Mouse (Mus musculus): ENCODE measurements around the gene Unc45b. TPM values are rescaled to one million over a fixed set of nuclear protein-coding genes. Genes with fewer than 3 reads are reported as not detected.
"Not testable (repeated sequence)": the region's sequence is repeated elsewhere in the genome, so short reads cannot be mapped to it uniquely, and the experiment has no call there.

Gene Unc45b
- polyA plus RNA-seq, 2 experiments: 17.8 to 24.7 TPM

- Histone ChIP-seq H3K9me3 (ENCODE audit: control insufficient read depth, low read length) (no peaks in the 10 kb centered on the region), H3K36me3 (ENCODE audit: control insufficient read depth, insufficient read depth, low read length) (no peaks in the 10 kb centered on the region), H3K4me2 (replicated peaks; ENCODE audit: low read depth, low read length, severe bottlenecking) (no peak overlapping the region), H3K4me3 (replicated peaks; ENCODE audit: low read length) (no peak overlapping the region), H3K9ac (ENCODE audit: low read depth, low read length, severe bottlenecking) (no peak overlapping the region), H3K4me1 (ENCODE audit: control insufficient read depth, insufficient read depth, low read length) (no peaks in the 10 kb centered on the region), H3K27me3 (ENCODE audit: control insufficient read depth, insufficient read depth, low read length) (no peaks in the 10 kb centered on the region), H3K27ac (replicated peaks; ENCODE audit: low read depth, low read length) (no peak overlapping the region)
- ATAC-seq (ENCODE audit: low FRiP score, low read depth) (no peak), DNase-seq (ENCODE audit: low spot score) (no peak)
- WGBS: 50% methylated on average over 2 of the region's 2 CpGs
- TF ChIP-seq POLR2A (IDR thresholded peaks at IDR 0.05; ENCODE audit: borderline replicate concordance, extremely low read depth, insufficient read depth, insufficient read length): no peak
These were observed 51.4 kb downstream of the Unc45b start for GRCm38 (mm10) chr11:82961743-82962142.

- Histone ChIP-seq H3K9me3 (ENCODE audit: control insufficient read depth, low read length) (no peaks in the 10 kb centered on the region), H3K27ac (replicated peaks; ENCODE audit: low read depth, low read length) (no peak overlapping the region), H3K36me3 (ENCODE audit: control insufficient read depth, insufficient read depth, low read length) (no peaks in the 10 kb centered on the region), H3K4me1 (ENCODE audit: control insufficient read depth, insufficient read depth, low read length) (no peaks in the 10 kb centered on the region), H3K9ac (ENCODE audit: low read depth, low read length, severe bottlenecking) (no peak overlapping the region), H3K4me2 (replicated peaks; ENCODE audit: low read depth, low read length, severe bottlenecking) (no peak overlapping the region), H3K4me3 (replicated peaks; ENCODE audit: low read length) (no peak overlapping the region), H3K27me3 (ENCODE audit: control insufficient read depth, insufficient read depth, low read length) (no peaks in the 10 kb centered on the region)
- ATAC-seq (ENCODE audit: low FRiP score, low read depth): no peak
- WGBS: 85% methylated on average over 8 of the region's 8 CpGs
- no peak for DNase-seq (ENCODE audit: low spot score)
- TF ChIP-seq POLR2A (IDR thresholded peaks at IDR 0.05; ENCODE audit: borderline replicate concordance, extremely low read depth, insufficient read depth, insufficient read length): no peak
These were observed 51.9 kb downstream of the Unc45b start for GRCm38 (mm10) chr11:82962215-82962614.

GRCm38 (mm10) chr11:82970712-82971589 is 60.6 kb downstream of the Unc45b start:
- H3K36me3 ChIP-seq (ENCODE audit: control insufficient read depth, insufficient read depth, low read length): no peaks in the 10 kb centered on the region
- peak overlapping the region; percentile 43 for H3K4me2 ChIP-seq (replicated peaks; ENCODE audit: low read depth, low read length, severe bottlenecking)
- whole genome bisulfite sequencing: 8% methylated on average over 31 of the region's 31 CpGs
- H3K27me3 ChIP-seq (ENCODE audit: control insufficient read depth, insufficient read depth, low read length): no peaks in the 10 kb centered on the region
- DNase-seq (ENCODE audit: low spot score) (peak; percentile 63), ATAC-seq (ENCODE audit: low FRiP score, low read depth) (peak; percentile 70; the same call in 1 of the 2 replicates)
- peaks cover 17% of the 10 kb centered on the region; the same call in 1 of the 2 replicates for H3K4me1 ChIP-seq (ENCODE audit: control insufficient read depth, insufficient read depth, low read length)
- H3K4me3 ChIP-seq (replicated peaks; ENCODE audit: low read length): peak overlapping the region; percentile 15
- H3K9me3 ChIP-seq (ENCODE audit: control insufficient read depth, low read length): no peaks in the 10 kb centered on the region
- H3K9ac ChIP-seq (ENCODE audit: low read depth, low read length, severe bottlenecking): peak overlapping the region; percentile 41
- no peak for TF ChIP-seq POLR2A (IDR thresholded peaks at IDR 0.05; ENCODE audit: borderline replicate concordance, extremely low read depth, insufficient read depth, insufficient read length)
- no peak overlapping the region for H3K27ac ChIP-seq (replicated peaks; ENCODE audit: low read depth, low read length)

- Histone ChIP-seq H3K4me2 (replicated peaks; ENCODE audit: low read depth, low read length, severe bottlenecking) (peak overlapping the region; percentile 43), H3K4me3 (replicated peaks; ENCODE audit: low read length) (no peak overlapping the region; the same call in 1 of the 2 replicates), H3K27ac (replicated peaks; ENCODE audit: low read depth, low read length) (no peak overlapping the region), H3K27me3 (ENCODE audit: control insufficient read depth, insufficient read depth, low read length) (no peaks in the 10 kb centered on the region), H3K4me1 (ENCODE audit: control insufficient read depth, insufficient read depth, low read length) (peaks cover 17% of the 10 kb centered on the region; the same call in 1 of the 2 replicates), H3K9ac (ENCODE audit: low read depth, low read length, severe bottlenecking) (peak overlapping the region; percentile 41; the same call in 1 of the 2 replicates), H3K36me3 (ENCODE audit: control insufficient read depth, insufficient read depth, low read length) (no peaks in the 10 kb centered on the region), H3K9me3 (ENCODE audit: control insufficient read depth, low read length) (no peaks in the 10 kb centered on the region)
- DNase-seq (ENCODE audit: low spot score) (no peak), ATAC-seq (ENCODE audit: low FRiP score, low read depth) (no peak)
- WGBS: 70% methylated on average over 8 of the region's 11 CpGs
- TF ChIP-seq POLR2A (IDR thresholded peaks at IDR 0.05; ENCODE audit: borderline replicate concordance, extremely low read depth, insufficient read depth, insufficient read length): no peak
These were observed 61.2 kb downstream of the Unc45b start for GRCm38 (mm10) chr11:82971590-82971974.

GRCm38 (mm10) chr11:82973916-82974315 is 63.6 kb downstream of the Unc45b start:
- no peak overlapping the region for H3K4me3 ChIP-seq (replicated peaks; ENCODE audit: low read length)
- ATAC-seq (ENCODE audit: low FRiP score, low read depth): no peak

GRCm38 (mm10) chr11:82982409-82982808 is 72.1 kb downstream of the Unc45b start:
- not testable (repeated sequence) for ATAC-seq (ENCODE audit: low FRiP score, low read depth); H3K4me1 ChIP-seq (ENCODE audit: control insufficient read depth, insufficient read depth, low read length); DNase-seq (ENCODE audit: low spot score); H3K36me3 ChIP-seq (ENCODE audit: control insufficient read depth, insufficient read depth, low read length); H3K9me3 ChIP-seq (ENCODE audit: control insufficient read depth, low read length); H3K9ac ChIP-seq (ENCODE audit: low read depth, low read length, severe bottlenecking); H3K4me3 ChIP-seq (replicated peaks; ENCODE audit: low read length); H3K27ac ChIP-seq (replicated peaks; ENCODE audit: low read depth, low read length); H3K27me3 ChIP-seq (ENCODE audit: control insufficient read depth, insufficient read depth, low read length); H3K4me2 ChIP-seq (replicated peaks; ENCODE audit: low read depth, low read length, severe bottlenecking)
- 90% methylated on average over 2 of the region's 2 CpGs for WGBS

More at GRCm38 (mm10) chr11:82973916-82974315, 63.6 kb downstream of the Unc45b start:
- WGBS: 23% methylated on average over 5 of the region's 5 CpGs
- H3K36me3 ChIP-seq (ENCODE audit: control insufficient read depth, insufficient read depth, low read length): no peaks in the 10 kb centered on the region
- no peak overlapping the region for H3K4me2 ChIP-seq (replicated peaks; ENCODE audit: low read depth, low read length, severe bottlenecking)
- DNase-seq (ENCODE audit: low spot score): no peak
- peaks cover 17% of the 10 kb centered on the region; the same call in 1 of the 2 replicates for H3K4me1 ChIP-seq (ENCODE audit: control insufficient read depth, insufficient read depth, low read length)
- H3K9ac ChIP-seq (ENCODE audit: low read depth, low read length, severe bottlenecking): no peak overlapping the region
- no peaks in the 10 kb centered on the region for H3K9me3 ChIP-seq (ENCODE audit: control insufficient read depth, low read length)
- no peaks in the 10 kb centered on the region for H3K27me3 ChIP-seq (ENCODE audit: control insufficient read depth, insufficient read depth, low read length)
- no peak for TF ChIP-seq POLR2A (IDR thresholded peaks at IDR 0.05; ENCODE audit: borderline replicate concordance, extremely low read depth, insufficient read depth, insufficient read length)
- H3K27ac ChIP-seq (replicated peaks; ENCODE audit: low read depth, low read length): no peak overlapping the region

Data from limb, embryonic 14.5 days (tissue).